Mouse (Mus musculus) left cerebral cortex, adult 11 months (tissue): ENCODE results near the gene Fndc8.
"Not testable (repeated sequence)": the region's sequence is repeated elsewhere in the genome, so short reads cannot be mapped to it uniquely, and the experiment has no call there.

Source experiments
- DNase-seq: peaks from one replicate; pipeline ENCODE4 v3.0.0; 2022; ENCODE audit warnings: low spot score

Fndc8 gene

DNA sequence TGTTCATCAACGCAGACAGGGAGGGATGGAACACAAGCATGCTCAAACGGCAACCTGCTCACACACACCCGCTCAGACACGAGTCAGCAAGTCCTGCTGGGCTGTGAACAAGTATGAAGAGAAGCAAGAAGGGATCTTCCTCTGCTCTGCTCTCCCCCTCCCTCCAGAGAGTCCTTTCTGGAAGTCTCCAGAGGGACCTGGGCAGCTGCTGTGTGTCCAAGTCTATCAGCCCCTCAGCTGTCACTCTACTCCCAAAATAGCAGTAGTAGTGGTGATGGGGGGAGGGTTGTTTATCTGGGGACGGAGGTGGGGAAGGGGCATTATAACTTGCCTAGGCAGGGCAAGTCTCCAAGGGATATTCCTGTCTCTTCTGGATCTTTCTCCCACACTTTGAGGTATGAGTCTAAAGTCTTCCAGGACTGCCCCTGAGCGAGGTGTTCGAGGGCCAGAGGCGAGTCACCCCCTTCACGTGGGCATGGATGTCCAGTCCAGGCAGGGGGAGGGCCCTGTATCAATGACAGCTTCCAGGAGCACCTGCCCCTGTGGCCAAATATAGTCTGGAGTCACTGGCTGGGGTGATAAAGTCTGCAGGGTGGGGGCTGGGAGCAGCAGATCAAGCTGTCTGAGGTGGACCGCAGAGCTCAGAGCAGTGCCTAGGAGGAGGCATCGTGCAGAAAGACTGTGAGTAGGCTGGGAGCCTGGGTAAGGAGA lies 18.9 kb downstream of the Fndc8 start:
- no peak for DNase-seq

DNA sequence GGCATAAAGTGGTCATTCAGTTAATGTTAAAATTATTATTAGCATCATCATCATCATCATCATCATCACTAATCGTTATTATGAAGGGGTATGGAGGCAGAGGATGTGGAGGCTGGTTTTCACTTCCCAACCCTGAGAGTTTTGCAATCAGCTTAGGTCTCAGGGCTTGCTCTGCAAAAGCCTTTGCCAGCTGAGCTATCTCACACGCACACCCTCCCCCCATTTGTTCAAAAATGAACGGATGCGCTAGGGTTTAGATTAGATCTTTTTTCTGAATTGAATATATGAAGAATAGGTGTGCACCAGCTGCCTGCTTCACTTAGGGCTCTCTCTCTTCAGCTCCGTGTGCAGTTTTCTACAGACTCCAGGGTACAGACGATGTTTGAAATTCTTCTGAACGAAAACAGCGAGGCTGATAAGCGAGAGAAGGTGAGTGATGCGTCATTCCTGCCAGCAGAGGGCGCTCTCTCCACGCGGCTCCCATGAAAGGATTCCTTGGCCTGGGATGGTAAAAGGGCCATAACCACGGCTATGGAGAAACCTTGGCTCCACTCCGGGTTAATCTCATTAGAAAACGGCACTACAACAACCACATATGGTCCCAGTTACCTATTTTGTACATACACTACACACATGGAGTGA lies 22.9 kb downstream of the Fndc8 start:
- peak; percentile 11 for DNase-seq

DNA sequence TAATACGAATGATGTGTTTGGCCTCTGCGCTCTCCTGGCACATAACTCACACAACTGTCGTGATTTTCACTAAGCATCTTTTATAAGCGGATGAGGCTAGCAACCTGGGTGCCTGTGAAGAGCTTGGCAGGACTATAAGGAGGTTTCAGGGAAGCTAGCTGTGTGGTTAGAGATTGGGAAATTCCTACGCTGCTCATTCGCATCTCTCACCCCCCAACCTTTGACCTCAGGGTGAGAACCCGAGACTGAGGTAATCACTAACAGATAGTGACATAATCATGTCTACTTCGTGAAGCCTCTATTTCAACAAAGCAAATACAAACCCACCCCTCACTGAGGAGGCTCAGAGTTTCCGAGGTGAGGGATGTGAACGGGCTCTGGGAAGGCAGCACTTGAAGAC lies 28.8 kb downstream of the Fndc8 start:
- DNase-seq, result no peak

- DNase-seq, result no peak
Observed at GRCm38 (mm10) chr11:82921691-82922090, 29.8 kb downstream of the Fndc8 start.

- not testable (repeated sequence) for DNase-seq
Observed at GRCm38 (mm10) chr11:82923910-82924309, 32.0 kb downstream of the Fndc8 start.

DNA sequence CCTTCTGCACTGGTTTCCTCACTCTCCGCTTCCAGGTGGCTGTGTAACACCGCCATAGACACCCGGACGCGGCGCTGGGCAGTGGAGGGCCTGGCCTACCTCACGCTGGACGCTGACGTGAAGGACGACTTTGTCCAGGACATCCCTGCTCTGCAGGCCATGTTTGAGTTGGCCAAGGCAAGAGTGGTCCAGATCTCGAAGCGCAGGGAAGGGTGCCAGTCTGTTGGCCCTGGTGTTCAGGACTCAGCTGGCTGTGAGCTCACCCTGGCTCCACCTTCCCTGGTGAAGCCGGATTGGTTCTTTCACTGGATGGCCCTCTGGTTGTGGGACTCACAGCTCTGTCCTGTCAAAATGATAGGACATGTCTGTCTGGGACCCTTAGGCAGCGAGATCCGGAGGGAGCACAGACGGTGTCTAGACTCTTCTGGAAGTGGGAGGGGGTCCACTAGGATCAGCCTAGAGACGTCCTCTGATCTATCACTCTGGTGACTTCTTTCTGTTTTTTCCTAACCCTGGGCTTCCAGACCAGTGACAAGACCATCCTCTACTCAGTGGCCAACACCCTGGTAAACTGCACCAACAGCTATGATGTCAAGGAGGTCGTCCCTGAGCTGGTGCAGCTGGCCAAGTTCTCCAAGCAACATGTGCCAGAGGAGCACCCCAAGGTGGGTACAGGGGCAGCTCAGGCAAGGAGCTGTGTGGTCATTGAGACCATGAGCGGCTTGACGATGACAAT lies 37.1 kb downstream of the Fndc8 start:
- DNase-seq, result no peak

- no peak for DNase-seq
Observed at GRCm38 (mm10) chr11:82929633-82929950, 37.7 kb downstream of the Fndc8 start.

DNA sequence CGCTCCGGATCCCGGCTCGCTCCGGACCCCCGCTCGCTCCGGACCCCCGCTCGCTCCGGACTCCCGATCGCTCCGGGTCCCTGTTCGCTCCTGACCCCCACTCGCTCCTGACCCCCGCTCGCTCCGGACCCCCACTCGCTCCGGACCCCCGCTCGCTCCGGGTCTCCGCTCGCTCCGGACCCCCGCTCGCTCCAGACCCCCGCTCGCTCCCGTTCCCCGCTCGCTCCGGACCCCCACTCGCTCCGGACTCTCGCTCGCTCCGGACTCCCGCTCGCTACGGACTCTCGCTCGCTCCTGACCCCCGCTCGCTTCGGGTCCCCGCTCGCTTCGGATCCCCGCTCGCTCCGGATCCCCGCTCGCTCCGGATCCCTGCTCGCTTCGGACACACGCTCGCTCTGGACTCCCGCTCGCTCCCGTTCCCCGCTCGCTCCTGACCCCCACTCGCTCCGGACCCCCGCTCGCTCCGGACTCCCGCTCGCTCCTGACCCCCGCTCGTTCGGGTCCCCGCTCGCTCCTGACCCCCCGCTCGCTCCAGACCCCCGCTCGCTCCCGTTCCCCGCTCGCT lies 38.5 kb downstream of the Fndc8 start:
- DNase-seq, result not testable (repeated sequence)

DNA sequence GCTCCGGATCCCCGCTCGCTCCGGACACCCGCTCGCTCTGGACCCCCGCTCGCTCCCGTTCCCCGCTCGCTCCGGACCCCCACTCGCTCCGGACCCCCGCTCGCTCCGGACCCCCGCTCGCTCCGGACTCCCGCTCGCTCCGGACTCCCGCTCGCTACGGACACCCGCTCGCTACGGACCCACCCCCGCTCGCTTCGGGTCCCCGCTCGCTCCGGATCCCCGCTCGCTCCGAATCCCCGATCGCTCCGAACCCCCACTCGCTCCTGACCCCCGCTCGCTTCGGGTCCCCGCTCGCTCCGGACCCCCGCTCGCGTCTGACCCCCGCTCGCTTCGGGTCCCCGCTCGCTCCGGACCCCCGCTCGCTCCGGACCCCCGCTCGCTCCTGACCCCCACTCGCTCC lies 39.2 kb downstream of the Fndc8 start:
- not testable (repeated sequence) for DNase-seq

- DNase-seq, result not testable (repeated sequence)
Observed at GRCm38 (mm10) chr11:82931671-82932450, 39.9 kb downstream of the Fndc8 start.

DNA sequence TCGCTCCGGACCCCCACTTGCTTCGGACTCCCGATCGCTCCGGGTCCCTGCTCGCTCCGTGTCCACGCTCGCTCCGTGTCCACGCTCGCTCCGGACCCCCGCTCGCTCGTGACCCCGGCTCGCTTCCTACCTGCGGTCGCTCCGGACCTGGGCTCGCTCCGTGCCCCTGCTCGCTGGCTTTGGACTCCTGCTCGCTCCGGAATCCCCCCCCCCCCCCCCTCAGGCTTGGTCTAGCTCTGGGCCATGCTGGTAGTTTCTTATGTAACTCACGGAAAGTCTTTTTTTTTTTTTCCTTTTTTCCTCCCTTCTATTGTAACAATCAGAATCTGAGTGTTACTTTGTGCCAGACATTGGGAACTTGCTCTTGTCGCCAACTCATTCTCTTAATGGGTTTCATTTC lies 41.3 kb downstream of the Fndc8 start:
- DNase-seq, result no peak

GRCm38 (mm10) chr11:82943336-82943735 lies 51.4 kb downstream of the Fndc8 start:
- no peak for DNase-seq

GRCm38 (mm10) chr11:82945636-82946035 lies 53.7 kb downstream of the Fndc8 start:
- DNase-seq, result no peak

- DNase-seq, result no peak
Observed at GRCm38 (mm10) chr11:82947457-82947856, 55.5 kb downstream of the Fndc8 start.

GRCm38 (mm10) chr11:82949036-82949435 lies 57.1 kb downstream of the Fndc8 start:
- no peak for DNase-seq
